Mouse (Mus musculus) lung, postnatal 0 days (tissue): ENCODE measurements at regions not wholly inside any gene's neighbourhood (a gene's known extent, or its start where the extent isn't known, plus 50 kb on each side); places are given as distances from the start of the nearest gene placed in this dataset.

Source experiments
- CTCF ChIP-seq: IDR thresholded peaks from 2 replicates; pipeline ENCODE4 v1.5.1; 2016; ENCODE audit warnings: antibody characterized with exemption, mild to moderate bottlenecking
- EP300 ChIP-seq: IDR thresholded peaks from 2 replicates; pipeline ENCODE4 v1.6.1; 2016; ENCODE audit warnings: antibody characterized with exemption, mild to moderate bottlenecking, control low read depth

- TF ChIP-seq CTCF (no peak), EP300 (no peak)
Observed at GRCm38 (mm10) chr4:125356441-125356840, 134.1 kb upstream of the Grik3 start.
